Mouse (Mus musculus) frontal cortex, adult 2 months (tissue): Measurements from ENCODE around the gene Mkln1. TPM values are rescaled to one million over a fixed set of nuclear protein-coding genes. Genes with fewer than 3 reads are reported as not detected.
A peak's percentile ranks its signal among the peaks of the same experiment; 100 is the strongest.

Source experiments
- DNase-seq, 2 experiments: peaks; one replicate each; pipeline ENCODE4 v3.0.0; 2022; ENCODE audit warnings: low spot score in 1 of 2; ENCODE audit errors: extremely low spot score in 1 of 2
- polyA plus RNA-seq: library from polyadenylated mRNA; depleted of rRNA; stranded (reverse); fragments of >200 nt; gene quantifications from 2 replicates; pipeline ENCODE4 v1.2.3, GENCODE M21; 2012

The Mkln1 gene
- polyA plus RNA-seq, 1 experiment = 44.3 TPM

DNA sequence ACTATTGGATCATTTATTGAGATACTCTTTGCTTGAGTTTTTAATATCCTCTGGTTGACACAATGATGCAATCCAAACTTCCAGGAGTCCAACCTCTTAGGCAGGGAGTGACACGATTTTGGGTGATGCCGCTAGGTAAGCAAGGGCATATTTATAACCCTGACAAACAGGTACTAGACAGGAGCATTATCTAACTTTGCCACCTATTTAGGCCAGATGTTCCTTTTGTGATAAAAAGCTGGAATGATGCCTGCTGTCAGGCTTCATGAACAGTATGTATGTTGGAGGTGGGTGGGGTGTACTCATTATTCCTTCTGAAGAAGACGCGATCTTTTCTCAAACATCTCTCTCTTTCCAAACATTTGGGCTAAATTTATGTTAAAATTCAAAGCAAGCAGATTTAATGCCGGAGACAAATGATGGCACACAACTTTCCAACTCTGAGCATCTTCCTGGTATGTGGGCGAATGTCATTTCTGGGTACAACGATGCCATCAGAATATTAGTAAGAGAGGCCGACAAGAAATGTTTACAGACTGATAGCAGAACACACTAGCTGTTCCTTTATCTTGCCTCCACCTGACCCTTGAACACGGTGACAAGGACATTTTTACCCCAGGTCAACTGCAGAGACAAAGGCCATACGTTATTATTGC lies 632 bp upstream of the Mkln1 start:
- peak in 1 of 2 experiments; percentile 25 for DNase-seq

DNA sequence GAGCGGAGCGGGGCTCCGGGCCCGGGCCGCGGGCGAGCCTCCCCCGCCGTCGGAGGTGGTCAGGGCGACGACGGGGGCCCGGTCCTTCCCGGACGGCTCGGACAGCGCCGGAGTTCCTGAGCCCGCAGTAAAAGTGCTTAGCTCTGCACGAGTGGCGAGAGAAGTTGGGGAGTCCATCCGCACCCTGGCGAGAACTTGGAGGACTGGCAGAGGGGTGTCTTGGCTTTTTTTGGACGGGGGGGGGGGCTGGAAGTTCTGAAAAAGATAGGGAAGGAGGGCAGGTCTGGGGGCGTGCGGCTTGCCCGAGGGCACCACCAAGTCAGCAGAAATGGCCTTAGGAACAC lies 643 bp downstream of the Mkln1 start:
- DNase-seq = no peak

DNA sequence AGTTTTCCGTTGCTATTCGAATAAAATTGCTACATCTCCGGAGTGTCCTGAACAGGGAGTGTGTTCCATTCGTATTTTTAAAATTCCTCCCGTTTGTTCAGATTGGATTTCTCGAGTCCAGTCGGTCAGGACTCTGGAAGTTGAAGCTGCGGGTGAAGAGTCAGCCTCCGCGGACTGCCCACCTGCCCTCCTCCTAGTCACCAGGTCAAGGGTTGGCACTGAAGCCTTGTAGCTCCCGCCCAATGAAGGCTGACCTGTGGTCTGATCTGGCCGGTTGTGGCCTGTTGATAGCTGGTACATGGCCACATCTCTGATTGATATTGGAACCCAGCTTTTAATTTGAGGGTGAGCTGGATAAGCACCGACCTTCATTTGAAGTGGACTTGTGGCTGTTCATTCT lies 1.0 kb downstream of the Mkln1 start:
- DNase-seq = no peak

DNA sequence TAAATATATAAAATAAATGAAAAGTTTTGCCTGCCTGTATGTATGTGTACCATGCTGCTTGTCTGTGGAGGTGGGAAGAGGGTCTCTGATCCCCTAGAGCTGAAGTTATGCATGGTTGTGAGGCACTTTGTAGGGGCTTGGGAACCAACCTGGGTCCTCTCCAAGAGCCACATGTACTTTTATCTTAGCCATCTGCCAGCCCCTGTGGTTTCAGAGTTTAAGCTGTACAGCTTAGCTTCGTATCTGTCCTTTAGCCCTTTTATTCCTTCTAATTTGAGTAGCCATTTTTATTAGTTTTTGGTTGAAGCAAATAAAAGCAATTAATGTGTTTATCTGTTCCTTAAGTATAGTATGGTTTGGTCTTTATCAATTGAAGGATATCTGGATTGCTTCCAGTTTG lies 12.5 kb downstream of the Mkln1 start:
- DNase-seq = no peak

DNA sequence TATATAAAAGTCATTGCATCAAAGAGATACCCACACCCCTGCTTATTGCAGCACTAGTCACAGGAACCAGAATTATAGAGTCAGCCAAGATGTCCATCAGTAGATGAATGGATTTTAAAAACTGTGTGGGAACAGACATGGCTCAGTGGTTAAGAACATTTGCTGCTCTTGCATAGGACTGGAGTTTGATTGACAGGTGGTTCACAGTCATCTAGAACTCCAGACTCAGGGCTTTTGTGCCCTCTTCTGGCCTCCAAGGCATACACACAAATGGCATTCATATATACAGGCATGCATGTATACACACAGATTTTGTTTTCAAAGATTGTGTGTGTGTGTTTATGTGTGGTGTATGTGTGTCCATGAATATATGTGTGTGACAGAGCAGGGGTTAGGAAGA lies 14.0 kb downstream of the Mkln1 start:
- DNase-seq = no peak

DNA sequence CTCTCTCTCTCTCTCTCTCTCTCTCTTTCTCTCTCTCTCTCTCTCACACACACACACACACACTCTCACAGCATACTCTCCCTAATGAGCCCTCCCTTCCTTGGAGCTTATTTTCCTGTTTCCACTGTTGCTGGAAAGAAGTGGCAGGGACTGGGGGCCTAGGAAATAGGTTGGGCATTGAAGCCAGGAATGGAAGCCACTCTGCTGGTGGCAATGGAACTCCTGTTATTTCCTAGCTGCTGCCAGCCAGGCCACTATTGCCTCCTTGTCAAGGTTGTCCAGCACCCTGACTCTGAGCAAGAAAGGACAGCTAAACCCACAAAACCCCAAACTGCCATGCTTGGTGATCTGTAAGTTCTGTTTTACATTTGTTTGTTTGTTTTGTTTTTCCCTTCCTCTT lies 15.0 kb downstream of the Mkln1 start:
- no peak for DNase-seq

DNA sequence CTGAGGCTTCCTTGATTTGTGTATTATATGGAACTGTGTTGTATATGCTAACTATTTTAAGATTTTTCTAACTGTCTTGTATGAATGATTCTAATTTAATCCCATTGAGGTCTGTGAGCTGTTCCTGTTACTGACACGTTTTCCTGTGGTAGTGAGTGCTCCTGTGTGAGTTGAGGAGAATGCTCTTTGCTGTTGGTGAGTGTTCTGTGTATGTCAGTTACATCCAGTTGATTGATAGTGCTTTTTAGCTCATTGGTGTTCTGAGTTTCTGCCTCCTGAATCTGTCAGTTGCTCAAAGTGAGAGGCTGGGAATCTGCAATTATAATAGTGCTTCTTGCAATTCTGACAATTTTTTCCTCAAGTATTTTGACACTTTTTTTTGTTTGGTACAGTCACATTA lies 15.8 kb downstream of the Mkln1 start:
- no peak for DNase-seq

DNA sequence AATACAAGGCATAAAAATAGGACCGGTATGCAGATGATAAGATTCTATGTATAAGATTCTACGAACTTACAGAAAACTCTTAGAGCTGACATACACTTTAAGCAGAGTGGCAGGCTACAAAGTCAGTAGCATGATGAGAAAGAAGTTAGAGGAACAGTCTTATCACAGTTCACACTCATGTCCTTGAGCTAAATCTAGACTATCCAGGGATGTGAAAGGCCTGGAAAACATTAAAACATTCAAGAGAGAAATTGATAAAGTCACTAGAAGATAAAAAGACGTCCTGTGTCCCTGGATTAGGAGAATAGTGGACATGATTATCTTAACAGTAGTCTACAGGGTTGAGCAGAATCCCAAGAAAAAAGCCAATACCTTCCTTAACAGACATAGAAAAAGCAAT lies 26.9 kb downstream of the Mkln1 start:
- no peak for DNase-seq

DNA sequence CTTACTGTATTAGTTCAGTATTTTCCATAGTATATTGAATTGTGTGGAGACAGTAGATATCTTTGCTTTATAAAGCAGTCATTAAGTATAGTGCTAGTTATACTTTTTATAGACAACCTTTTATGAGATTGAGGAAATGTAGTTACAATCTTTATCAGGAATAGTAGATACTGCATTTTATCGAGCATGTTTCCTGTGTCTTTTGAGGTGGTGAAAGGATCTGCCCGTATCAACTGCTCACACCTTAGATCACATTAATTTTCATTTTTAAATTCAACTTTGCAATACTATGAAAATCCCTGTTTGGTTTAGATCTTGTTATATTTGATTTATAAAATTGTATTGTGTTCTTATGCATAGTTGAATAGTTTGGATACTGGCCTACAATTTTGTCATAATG lies 38.7 kb downstream of the Mkln1 start:
- no peak for DNase-seq

DNA sequence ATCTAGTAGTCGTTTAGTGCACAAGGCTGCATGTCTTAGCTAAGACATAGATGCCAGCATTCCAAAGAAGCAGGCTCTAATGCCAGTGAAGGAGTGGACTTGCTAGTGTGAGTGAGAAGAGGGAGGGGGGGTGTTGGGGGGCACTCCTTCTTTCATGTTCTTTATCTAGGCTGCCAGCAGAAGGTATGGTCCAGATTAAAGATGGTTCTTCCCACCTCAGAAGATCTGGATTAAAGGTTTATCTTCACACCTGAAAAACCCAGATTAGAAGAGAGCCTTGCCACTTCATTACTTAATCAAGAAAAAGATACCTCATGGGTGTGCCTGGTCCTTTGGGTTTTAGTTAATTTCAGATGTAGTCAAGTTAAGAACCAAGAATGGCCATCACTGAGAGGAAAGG lies 46.7 kb downstream of the Mkln1 start:
- DNase-seq = no peak

DNA sequence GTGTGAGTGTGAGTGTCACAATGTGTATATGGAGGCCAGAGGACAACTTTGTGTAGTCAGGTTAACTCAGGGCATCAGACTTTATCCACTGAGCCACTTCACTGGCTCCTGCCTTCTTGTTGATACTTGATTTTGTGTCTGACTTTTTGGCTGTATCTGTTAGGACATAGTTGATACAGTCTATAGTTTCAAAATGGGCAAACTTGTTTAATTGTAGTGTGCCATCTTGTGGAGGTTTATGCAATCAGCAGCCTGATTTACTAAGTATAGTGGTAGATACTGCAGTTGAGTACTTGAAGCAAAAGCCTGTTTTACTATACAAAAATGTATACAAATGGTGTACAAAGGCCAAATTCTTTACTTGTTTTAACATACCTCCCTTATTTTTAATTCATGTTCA lies 55.2 kb downstream of the Mkln1 start:
- DNase-seq = peak in 1 of 2 experiments; percentile 62

DNA sequence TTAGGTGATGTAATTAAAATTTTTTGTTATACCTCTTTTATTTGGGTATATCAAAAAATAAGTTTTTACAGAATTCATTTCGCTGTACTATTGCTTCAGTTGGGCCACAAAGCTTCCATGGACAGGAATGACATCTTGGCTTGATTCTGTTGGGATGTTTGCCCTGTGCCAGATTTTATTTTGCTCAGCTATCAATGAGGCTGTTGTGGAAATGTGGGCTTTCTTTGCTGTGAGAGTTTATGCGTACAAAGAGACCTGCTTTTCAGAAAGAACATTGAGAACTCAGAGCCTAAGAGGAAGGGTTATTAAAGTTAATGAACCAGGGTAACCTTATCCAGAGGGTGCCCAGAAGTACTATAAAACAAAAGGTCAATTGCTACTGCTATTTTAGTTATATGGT lies 56.8 kb downstream of the Mkln1 start:
- peak; percentile 21 to 38 for DNase-seq

DNA sequence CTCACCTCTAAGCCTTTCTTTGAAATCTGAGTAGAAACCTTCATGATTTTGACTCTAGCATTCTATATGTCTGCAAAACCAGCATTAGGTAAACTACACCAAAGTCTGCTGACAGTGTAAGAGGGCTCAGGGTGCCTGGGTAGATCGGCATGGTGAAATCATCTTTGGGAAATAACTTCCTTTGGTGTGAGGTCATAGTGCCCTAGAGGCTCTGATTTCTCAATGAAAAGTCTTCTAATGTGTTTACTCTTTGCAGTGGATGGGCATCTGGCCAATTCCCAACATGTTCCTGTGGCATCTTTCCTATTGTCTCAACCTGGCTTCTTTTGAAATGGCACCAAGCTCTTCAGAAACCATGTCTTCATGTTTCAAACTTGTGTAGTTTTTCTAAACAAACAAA lies 58.5 kb downstream of the Mkln1 start:
- DNase-seq = no peak

DNA sequence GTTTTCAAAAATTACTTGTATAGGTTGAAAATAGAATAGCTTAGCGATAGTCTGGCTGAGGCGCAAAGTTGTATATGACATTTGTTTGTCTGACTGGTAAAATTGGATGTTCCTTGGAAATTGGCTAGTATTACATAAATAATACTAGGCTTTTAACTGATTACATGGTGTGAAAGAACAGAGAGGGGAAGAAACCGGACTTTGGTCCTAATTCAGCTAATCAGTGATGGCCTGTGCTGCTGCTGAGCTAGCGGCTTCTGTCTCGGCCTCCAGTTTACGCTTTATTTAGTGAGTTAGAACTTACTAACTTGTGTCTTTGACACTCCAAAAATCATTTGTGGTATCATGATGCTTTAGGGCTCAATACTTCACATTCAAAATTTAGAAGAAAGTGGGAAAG lies 70.9 kb downstream of the Mkln1 start:
- no peak for DNase-seq

DNA sequence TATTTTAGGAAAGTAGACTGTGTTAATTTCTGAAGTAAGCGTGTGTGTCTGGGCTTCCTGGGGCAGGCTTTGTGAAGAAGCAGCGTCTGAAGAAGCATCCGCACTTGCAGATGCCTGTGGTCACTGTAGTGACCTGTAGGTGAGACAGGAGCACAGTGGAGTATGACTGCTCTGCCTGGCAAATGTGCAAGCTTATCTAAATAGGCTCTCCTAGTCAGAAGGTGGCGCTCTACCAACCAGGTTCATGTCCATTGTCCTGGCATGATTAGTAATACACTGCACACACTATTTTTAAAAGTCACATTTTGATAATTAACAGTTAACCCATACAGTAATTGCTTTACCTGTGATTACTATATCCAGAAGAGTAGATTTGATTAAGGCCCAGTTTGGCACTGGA lies 79.7 kb downstream of the Mkln1 start:
- no peak for DNase-seq

DNA sequence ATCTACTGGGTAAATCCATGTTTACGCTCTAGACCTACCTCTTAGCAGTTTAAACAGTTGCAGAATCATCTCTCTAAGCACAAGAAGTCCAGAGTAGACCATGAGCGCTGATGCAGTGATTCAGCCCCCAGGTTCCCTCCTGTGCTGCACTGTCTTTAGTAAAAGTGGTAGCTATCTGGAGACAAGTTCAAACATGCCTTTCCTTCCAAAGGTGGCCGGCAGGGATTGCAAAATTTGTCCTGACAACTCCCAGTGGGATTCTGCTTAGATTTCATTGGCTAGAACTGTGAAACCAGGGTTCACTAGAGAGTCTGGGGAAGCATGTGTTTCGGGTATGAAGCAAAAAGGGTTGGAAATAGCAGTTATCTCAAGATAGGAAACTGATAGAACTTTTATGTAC lies 81.5 kb downstream of the Mkln1 start:
- no peak for DNase-seq

DNA sequence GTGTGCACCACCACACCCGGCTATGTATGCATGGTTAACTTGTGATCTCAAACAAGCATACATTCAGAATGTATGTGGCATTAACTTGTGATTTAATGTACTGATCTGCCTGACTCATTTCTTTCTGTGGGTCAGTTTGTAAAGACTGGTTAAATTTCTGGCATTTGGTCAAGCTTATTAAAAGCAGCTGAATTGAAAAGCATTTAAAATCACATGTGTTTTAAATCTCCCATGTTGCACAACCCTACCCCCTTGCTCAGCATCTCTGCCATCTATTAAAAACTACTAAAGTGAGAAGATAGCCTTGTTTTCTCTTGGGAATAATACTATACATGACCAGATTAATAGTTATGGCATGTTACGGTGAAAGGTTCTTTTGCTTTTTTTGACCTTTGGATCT lies 88.1 kb downstream of the Mkln1 start:
- DNase-seq = no peak

DNA sequence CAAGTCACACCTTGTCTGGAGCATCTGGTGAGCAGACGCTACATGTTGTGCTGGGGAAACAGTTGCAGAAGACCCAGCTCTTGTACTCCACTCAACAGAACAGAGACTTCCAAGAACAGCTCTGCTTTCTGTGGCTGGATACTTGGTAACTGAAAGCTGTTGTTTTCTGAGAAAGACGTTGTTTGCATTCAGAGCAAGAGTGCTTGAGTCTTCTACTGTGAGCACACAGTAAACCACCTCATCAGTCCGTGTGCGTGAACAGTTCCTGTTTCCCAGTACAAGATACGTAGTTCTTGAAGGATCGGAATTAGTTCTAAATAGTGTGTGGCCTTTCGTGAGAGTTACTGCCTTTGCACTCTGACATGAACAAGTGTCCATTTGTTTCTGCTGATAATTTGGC lies 91.4 kb downstream of the Mkln1 start:
- DNase-seq = no peak

DNA sequence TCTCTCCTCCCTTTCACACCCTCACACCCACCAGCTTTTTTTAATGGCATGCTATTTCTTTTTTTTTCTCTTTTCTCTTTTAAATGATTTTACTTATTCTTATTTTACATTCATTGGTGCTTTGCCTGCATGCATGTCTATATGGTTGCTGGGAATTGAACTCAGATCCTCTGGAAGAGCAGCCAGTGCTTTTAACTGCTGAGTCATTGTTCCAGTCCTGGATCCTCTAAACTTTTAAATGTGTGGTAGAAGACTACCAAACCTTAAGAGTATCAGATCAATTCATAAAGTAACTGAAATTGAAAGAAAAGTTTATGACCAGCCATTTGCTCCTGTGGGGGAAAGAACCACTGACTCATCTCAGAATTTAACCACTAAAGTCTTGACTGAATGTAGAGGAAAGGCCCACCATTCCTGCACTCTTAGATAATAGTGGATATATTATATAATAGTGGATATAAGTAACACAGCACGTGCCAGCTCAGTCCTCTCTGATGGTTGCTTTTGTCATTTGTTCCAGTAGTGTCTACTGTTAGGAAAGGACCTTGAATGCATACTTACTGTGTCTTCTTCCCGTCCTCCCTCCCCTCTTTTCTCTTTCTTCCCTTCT lies 96.7 kb downstream of the Mkln1 start:
- DNase-seq = no peak

DNA sequence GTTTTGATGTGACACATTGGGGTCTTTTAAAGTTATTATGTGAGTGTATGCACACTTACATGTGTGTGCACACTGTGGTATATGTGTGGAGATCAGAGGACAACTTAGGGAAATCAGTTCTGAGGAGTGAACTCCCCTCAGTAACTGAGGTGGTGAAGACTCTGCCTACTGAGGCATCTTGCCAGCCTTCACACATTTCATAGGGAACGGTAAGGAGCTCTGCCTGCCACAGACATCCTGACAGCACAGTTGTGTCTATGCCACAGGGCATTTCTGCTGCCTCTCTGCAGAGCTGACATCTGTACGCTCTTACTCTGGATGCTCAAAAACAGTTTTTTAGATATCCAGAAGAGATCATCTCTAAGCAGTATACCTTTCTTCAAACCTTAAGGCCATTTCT lies 97.7 kb downstream of the Mkln1 start:
- no peak for DNase-seq

DNA sequence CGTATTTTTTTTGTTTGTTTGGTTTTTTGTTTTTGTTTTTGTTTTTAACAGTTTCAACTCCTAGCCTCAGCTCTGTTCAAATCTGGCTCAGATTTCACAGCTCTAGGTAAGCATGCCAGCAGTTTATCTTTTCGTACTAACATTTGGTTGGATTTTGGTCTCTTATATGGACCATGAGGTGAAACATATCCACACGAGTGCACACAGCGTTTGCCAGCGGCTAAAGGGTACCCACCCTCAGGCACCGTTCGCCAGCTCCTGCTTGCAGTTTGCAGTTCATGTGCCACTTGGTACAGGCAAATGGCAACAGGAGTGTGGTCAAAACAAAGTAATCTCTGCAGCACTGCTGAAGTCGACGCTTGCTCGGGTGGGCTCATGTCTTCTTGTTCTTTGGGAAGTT lies 101.3 kb downstream of the Mkln1 start:
- no peak for DNase-seq

DNA sequence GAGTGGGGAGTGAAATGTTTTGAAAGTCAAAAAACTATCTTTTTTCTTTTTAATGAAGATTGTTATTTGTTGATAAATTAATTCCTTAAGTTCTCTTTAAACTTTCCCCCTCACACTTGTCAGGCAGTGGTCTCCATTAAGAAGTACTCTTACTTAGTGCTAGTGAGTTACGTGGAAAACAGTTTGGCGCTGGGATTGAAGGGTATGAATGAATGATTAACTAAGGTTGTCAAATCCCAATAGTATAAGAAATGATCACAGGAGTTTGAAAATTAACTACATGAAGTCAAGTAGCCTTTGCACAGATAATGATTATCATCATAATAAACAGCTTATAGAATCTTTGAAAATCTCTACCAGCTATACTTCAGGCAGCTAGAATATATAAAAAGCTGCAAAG lies 101.7 kb downstream of the Mkln1 start:
- DNase-seq = no peak

DNA sequence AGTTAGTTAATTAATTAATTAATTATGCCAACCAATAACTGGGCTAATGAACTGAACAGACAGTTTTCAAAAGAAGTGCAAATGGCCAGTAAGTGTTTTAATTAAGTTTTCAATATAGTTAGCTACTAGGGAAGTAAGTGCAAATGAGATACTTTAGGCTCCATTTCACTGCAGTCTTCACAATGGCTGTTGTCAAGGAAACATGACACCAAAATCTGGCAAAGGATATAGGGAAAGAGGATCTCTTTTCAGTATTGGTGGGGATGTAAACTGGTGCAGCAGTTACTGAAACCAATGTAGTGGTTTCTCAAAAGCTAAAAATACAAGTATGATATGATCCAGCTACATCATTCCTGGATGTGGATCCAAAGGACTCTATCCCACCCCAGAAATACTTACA lies 102.2 kb downstream of the Mkln1 start:
- DNase-seq = no peak
